Mouse (Mus musculus): ENCODE data around the gene Ccl21b.
"Not testable (repeated sequence)": the region's sequence is repeated elsewhere in the genome, so short reads cannot be mapped to it uniquely, and the experiment has no call there.

Ccl21b gene

GRCm38 (mm10) chr4:42255467-42255866 is at the start of gene Ccl21b:
Ccl21b (plus strand) TSS chr4:42255767.
- not testable (repeated sequence) for DNase-seq (ENCODE audit: extremely low read depth, insufficient read length, low spot score)

GRCm38 (mm10) chr4:42240339-42240738 is 15.2 kb upstream of the Ccl21b start, which contains the start of gene Gm10600:
Gm10600 (plus strand) TSS chr4:42240639.
- not testable (repeated sequence) for DNase-seq (ENCODE audit: extremely low read depth, insufficient read length, low spot score)

GRCm38 (mm10) chr4:42293967-42294366 is 38.4 kb downstream of the Ccl21b start, which contains the start of gene Gm21953:
Gm21953 (plus strand) TSS chr4:42294267.
- not testable (repeated sequence) for DNase-seq (ENCODE audit: extremely low read depth, insufficient read length, low spot score)
